Mouse (Mus musculus) lung, adult 2 months (tissue): Measurements from ENCODE around the gene Il17rd. TPM values are rescaled to one million over a fixed set of nuclear protein-coding genes. Genes with fewer than 3 reads are reported as not detected.

ENCODE experiments used
- DNase-seq: peaks from one replicate; pipeline ENCODE4 v3.0.0; 2022
- H3K4me1 ChIP-seq: fragments of 200-500 bp; 2 replicates; pipeline ENCODE4 v1.6.1; 2011; ENCODE audit warnings: low read length; ENCODE audit not compliant: control insufficient read depth, insufficient read depth
- H3K4me3 ChIP-seq: fragments of 200-500 bp; replicated peaks from 2 replicates; pipeline ENCODE3; 2011; ENCODE audit warnings: low read depth, mild to moderate bottlenecking, control low read depth, low read length; ENCODE audit errors: extremely low read depth
- CTCF ChIP-seq: fragments of 200-500 bp; IDR thresholded peaks from 2 replicates; pipeline ENCODE4 v1.5.1; 2011; ENCODE audit warnings: mild to moderate bottlenecking, low read length, control low read depth; ENCODE audit not compliant: insufficient read depth
- POLR2A ChIP-seq: fragments of 200-500 bp; IDR thresholded peaks from 2 replicates; pipeline ENCODE4 v1.6.1; 2011; ENCODE audit warnings: low read depth, mild to moderate bottlenecking, control low read depth, low read length, borderline replicate concordance; ENCODE audit errors: extremely low read depth
- WGBS: fragments of 180-500 bp; shearing (Covaris S2); methylation state at CpG from one replicate; pipeline ENCODE4 v1.1.7; 2018; 5-methylcytosine and 5-hydroxymethylcytosine counted together
- polyA plus RNA-seq: library from polyadenylated mRNA; depleted of rRNA; stranded (reverse); fragments of >200 nt; gene quantifications from 2 replicates; pipeline ENCODE4 v1.2.3, GENCODE M21; 2012

Il17rd gene
- polyA plus RNA-seq, 1 experiment: 11.3 TPM

DNA sequence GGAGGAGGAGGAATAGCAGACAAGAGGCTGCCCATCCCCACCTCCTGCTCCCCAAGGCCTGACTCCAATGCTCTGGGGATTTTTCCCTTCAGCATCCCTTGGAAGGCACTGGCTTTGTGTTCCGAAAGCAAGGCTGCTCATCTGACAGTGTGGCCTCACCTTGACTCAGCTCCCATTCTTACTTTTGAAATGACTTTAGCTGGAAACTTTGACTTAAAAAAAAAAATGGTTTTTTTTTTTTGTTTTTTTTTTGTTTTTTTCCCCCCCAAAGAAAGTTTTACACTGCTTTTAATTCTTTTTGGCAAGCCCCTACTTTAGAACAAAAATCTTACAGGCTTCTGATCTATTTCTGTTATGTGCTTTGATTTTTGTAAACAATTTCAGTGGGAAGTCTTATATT, 24.6 kb downstream of the Il17rd start:
- peaks cover 21% of the 10 kb centered on the region for H3K4me1 ChIP-seq
- no peak overlapping the region for H3K4me3 ChIP-seq
- TF ChIP-seq CTCF (no peak), POLR2A (no peak)
- WGBS: 85% methylated on average over 1 of the region's 1 CpGs
- DNase-seq: no peak

DNA sequence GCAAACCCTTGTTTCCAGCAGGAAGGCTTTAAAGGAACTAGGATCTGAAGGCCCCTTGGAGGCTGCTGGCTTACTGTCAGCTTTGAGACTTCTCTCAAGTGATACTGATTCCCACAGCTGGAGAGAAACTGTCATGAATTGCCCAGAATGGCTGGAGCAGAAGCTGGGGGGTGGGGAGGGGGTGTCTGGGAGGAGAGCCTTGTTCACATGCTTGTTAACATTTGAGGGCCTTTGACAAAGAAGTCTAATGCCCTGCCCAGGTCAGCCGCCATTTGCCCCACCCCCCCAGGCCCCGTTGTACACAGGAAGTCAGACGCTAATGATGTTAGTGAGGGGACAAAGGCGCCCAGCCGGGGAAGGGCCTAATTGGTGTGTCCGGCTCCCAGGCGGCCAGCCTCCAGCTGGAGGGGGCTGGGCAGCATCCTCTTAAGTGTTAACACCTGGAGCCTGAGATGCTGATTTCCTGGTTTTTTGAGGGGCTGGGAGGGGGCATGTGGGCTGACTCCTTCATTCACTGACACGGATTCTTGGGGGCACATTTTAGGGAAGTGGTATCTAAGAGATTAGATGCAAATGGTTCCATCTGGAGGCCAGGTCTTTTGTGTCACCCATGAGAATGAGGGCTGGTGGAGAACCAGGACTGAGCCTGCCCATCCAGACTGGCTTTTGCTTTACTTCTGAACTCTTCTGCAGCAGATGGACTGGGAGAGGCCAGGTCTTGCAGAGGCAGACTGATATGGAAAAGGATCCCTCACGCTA, 27.6 kb downstream of the Il17rd start:
- no peak for DNase-seq
- no peak overlapping the region for H3K4me3 ChIP-seq
- TF ChIP-seq POLR2A (no peak), CTCF (no peak)
- H3K4me1 ChIP-seq: peaks cover 32% of the 10 kb centered on the region
- 29% methylated on average over 9 of the region's 9 CpGs for WGBS

DNA sequence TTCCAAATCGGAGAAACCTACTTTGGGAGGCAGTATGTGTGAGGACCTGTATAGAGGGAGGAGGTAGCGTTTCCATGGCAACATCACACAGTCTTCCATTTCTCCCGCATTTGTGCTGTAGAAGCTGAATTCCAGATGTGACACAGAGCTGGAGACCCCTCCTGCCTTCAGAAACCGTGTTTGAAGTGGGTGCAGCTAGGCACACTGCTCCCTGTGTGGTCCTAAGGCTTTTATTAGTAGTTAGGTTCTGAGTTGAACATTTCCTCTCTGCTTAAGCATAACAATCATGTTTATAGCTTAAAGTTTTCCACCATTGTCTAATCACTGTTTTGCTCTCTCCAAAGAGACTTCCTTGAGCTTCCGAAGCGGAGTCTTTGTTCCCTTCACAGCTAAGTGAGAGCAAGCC, 29.1 kb downstream of the Il17rd start:
- Histone ChIP-seq H3K4me1 (peaks cover 38% of the 10 kb centered on the region), H3K4me3 (no peak overlapping the region)
- TF ChIP-seq CTCF: no peak
- TF ChIP-seq POLR2A: no peak
- 34% methylated on average over 6 of the region's 6 CpGs for WGBS
- no peak for DNase-seq

DNA sequence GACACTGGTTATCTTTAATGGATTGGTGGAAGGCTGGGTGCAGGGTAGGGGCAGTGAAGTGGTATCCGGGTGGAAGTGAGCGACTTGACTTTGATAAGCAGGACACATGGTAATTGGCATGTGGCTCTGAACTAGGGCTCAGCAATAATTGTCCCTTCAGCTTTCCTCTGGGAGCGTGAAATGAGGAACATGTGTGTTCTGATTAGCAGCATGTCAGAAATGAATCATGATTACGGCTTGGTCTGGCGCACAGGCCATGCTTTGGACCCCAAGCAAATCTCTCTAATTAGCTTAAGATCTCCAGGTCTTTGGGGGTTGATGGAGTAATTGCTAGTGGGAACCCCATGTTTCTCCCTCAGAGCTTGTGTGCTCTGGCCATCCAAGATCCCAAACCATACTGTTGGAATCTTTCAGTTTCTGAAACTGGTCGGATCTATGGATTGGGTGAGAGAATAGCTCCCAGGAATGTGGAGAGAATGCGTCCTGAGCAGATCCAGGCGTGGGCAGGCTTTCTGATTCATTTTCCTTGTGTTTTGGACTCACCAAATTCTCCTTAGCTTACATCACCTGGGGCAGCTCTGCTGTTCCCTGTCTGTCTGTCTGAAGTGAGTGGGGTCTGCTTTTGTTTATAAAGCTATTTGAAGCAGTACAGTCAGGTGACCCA, 30.8 kb downstream of the Il17rd start:
- Histone ChIP-seq H3K4me3 (no peak overlapping the region), H3K4me1 (peaks cover 41% of the 10 kb centered on the region)
- no peak for TF ChIP-seq CTCF
- TF ChIP-seq POLR2A: no peak
- no peak for DNase-seq
- WGBS: 60% methylated on average over 8 of the region's 8 CpGs

DNA sequence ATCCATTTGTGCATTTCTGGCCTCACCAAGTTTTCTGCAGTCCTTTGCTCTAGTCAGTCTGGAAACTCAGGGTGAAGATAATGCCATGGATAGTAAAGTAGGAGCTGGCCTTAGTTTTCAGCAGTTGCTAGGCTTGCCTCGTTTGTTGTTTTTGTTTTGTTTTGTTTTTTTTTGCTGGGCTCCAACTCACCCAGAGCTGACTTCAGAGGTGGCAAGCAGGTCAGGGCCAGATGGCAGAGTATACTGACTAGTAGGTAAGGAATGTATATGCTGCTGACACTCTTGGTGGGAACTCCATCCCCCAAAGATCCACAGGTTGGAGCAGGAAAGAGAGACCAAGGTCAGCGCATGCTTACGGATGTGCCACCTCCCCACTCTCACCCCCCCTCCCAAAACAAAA, 31.4 kb downstream of the Il17rd start:
- no peak for DNase-seq
- Histone ChIP-seq H3K4me3 (no peak overlapping the region), H3K4me1 (peaks cover 41% of the 10 kb centered on the region)
- 44% methylated on average over 3 of the region's 3 CpGs for WGBS
- TF ChIP-seq POLR2A: no peak
- no peak for TF ChIP-seq CTCF

DNA sequence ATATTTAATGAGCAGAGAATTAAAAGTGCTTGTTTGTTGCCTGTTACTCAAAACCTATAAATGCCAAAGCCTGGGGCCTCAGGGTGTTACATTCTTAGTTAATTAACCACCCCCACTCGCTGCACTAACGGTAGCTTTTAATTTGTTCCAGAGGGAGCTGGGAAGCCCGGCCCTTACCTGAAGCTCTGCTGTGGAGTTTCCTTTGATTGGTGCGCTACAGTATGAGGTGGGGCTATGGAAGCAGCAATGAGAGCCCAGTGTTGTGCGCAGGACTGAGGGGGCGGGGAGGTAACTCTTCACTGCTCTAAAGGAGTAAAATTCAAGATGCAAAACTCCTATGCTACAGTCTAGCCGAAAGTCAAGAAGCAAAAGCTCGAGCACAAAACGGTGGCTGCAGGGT, 32.0 kb downstream of the Il17rd start:
- Histone ChIP-seq H3K4me3 (no peak overlapping the region), H3K4me1 (peaks cover 41% of the 10 kb centered on the region)
- WGBS: 67% methylated on average over 9 of the region's 9 CpGs
- no peak for TF ChIP-seq CTCF
- no peak for TF ChIP-seq POLR2A
- no peak for DNase-seq

DNA sequence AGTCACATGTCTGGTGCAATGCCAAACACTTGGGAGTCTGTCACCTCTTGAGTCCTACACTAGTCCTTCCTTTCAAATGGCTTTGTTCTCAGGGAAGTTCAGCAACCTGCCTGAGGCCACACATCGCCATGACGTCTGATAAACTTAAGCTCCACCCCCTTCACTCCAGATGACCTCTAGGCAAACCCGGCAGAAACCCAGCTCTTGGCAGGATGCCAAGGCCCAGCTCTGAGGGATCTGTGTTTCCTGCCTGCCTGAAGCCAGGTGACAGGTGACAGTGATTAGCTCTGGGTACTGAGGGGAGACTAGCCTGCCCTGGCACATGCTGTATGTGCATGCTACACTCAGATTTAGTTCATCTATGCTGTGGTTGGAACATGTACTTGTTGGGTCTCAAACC, 33.2 kb downstream of the Il17rd start:
- TF ChIP-seq POLR2A: no peak
- TF ChIP-seq CTCF: no peak
- no peak for DNase-seq
- peaks cover 41% of the 10 kb centered on the region for H3K4me1 ChIP-seq
- H3K4me3 ChIP-seq: no peak overlapping the region
- WGBS: 14% methylated on average over 3 of the region's 3 CpGs

DNA sequence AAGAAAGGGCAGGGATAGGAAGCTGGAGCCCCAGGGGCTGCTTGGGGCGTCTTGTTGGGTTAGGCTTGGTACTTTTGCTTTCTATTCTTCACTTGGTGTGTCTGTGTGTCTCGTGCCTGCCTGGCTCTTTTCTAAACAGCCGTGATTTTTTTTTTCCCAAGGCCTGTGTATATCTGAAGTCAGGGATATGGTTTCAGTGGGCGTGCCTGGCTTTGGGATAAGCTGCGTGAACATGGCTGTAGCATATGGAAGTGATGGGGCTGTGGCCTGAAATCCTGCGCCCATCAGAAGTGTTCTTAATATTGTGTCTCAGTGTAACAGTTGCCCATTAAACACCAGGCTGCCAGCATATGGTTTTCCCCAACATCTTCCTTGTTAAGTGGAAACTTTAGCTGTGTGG, 36.3 kb downstream of the Il17rd start:
- Histone ChIP-seq H3K4me1 (peaks cover 26% of the 10 kb centered on the region), H3K4me3 (no peak overlapping the region)
- WGBS: 51% methylated on average over 6 of the region's 6 CpGs
- no peak for TF ChIP-seq POLR2A
- TF ChIP-seq CTCF: no peak
- DNase-seq: no peak

DNA sequence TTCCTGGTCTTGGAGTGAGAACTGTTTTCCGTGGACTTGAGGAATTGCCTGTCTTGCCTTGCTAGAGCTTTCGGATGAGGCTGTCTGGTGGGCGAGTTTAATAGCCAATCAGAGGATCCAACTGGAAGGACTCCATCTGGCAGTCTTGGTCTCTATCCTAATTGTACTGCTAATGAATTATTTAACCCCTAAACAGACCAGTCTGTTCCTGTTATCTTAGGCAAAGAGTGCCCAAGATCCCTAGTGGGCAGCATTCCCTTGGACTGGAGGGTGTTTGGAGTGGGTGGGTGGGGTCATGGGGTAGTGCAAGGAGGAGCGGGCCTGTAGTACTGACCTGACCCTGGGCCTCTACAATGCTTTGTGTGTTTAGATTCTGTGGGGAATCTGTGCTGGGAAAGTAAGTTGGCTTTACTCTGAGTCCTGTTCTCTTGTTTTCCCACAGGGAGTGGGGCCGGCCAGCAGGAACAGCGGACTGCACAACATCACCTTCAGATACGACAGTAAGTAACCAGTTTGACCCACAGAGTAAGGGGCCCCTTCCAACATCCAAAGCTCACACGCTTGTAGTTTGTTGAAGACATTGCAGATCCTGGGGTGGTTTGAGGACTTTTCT, 37.3 kb downstream of the Il17rd start:
- Histone ChIP-seq H3K4me1 (peaks cover 21% of the 10 kb centered on the region), H3K4me3 (no peak overlapping the region)
- DNase-seq: no peak
- no peak for TF ChIP-seq POLR2A
- no peak for TF ChIP-seq CTCF
- WGBS: 61% methylated on average over 8 of the region's 8 CpGs
